Mouse (Mus musculus) midbrain, embryonic 11.5 days (tissue): Measurements from ENCODE around the gene Znrf3. TPM values are rescaled to one million over a fixed set of nuclear protein-coding genes. Genes with fewer than 3 reads are reported as not detected.

Experiments
- ATAC-seq: fragments of 200-750 bp; cut with Nextera tagmentation; 2 replicates; pipeline ENCODE4 v1.8.0; 2017; ENCODE audit warnings: moderate TSS enrichment, moderate library complexity; ENCODE audit not compliant: low FRiP score
- DNase-seq: peaks from one replicate; pipeline ENCODE4 v3.0.0; 2015; ENCODE audit warnings: low spot score; ENCODE audit errors: missing footprints
- H3K27ac ChIP-seq: fragments of 300-500 bp; sonication (generic); 2 replicates; pipeline ENCODE4 v1.5.1; 2014; ENCODE audit warnings: low read depth, low read length
- H3K27me3 ChIP-seq: fragments of 300-500 bp; sonication (generic); 2 replicates; pipeline ENCODE4 v1.6.1; 2014; ENCODE audit warnings: mild to moderate bottlenecking, low read length, moderate library complexity, mixed read lengths; ENCODE audit not compliant: control insufficient read depth, insufficient read depth
- H3K36me3 ChIP-seq: fragments of 300-500 bp; sonication (generic); 2 replicates; pipeline ENCODE4 v1.6.1; 2014; ENCODE audit warnings: mild to moderate bottlenecking, low read length, moderate library complexity, mixed read lengths; ENCODE audit not compliant: control insufficient read depth, insufficient read depth
- H3K4me1 ChIP-seq: fragments of 300-500 bp; sonication (generic); 2 replicates; pipeline ENCODE4 v1.6.1; 2014; ENCODE audit warnings: low read length; ENCODE audit not compliant: control insufficient read depth, insufficient read depth
- H3K4me2 ChIP-seq: fragments of 300-500 bp; sonication (generic); 2 replicates; pipeline ENCODE4 v1.6.1; 2014; ENCODE audit warnings: mild to moderate bottlenecking, moderate library complexity
- H3K4me3 ChIP-seq: fragments of 300-500 bp; sonication (generic); 2 replicates; pipeline ENCODE4 v1.5.1; 2014; ENCODE audit warnings: low read depth, low read length
- H3K9ac ChIP-seq: fragments of 300-500 bp; sonication (generic); 2 replicates; pipeline ENCODE4 v1.6.1; 2014; ENCODE audit warnings: low read length
- H3K9me3 ChIP-seq: fragments of 300-500 bp; sonication (generic); 2 replicates; pipeline ENCODE4 v1.6.1; 2016; ENCODE audit warnings: low read length; ENCODE audit not compliant: control insufficient read depth
- WGBS: fragments of 180-500 bp; shearing (Covaris S2); extraction: QIAGEN DNeasy Blood & Tissue Kit; methylation state at CpG from one replicate; pipeline ENCODE4 v1.1.7; 2014; 5-methylcytosine and 5-hydroxymethylcytosine counted together
- polyA plus RNA-seq: library from polyadenylated mRNA; unstranded; fragments of >200 nt; fragmentation: Nextera tagmentation; extraction: Ambion mirVana; gene quantifications from 2 replicates; pipeline ENCODE4 v1.2.1, GENCODE M21; 2014

The Znrf3 gene
- polyA plus RNA-seq, 1 experiment from 2014 or later = 10.4 TPM

GRCm38 (mm10) chr11:5382652-5383051 lies 62.0 kb downstream of the Znrf3 start:
- no peak overlapping the region for H3K4me2 ChIP-seq
- no peaks in the 10 kb centered on the region for H3K36me3 ChIP-seq
- WGBS = 50% methylated on average over 2 of the region's 2 CpGs
- no peaks in the 10 kb centered on the region for H3K9me3 ChIP-seq
- H3K27ac ChIP-seq = no peak overlapping the region
- no peaks in the 10 kb centered on the region for H3K27me3 ChIP-seq
- DNase-seq (peak; percentile 81), ATAC-seq (no peak)
- H3K4me1 ChIP-seq = peaks cover 3% of the 10 kb centered on the region; the same call in 1 of the 2 replicates
- no peak overlapping the region for H3K9ac ChIP-seq
- H3K4me3 ChIP-seq = no peak overlapping the region

GRCm38 (mm10) chr11:5381226-5381625 lies 63.4 kb downstream of the Znrf3 start:
- no peak overlapping the region for H3K27ac ChIP-seq

GRCm38 (mm10) chr11:5380275-5380674 lies 64.4 kb downstream of the Znrf3 start:
- Histone ChIP-seq H3K27me3 (no peaks in the 10 kb centered on the region), H3K4me3 (no peak overlapping the region), H3K36me3 (no peaks in the 10 kb centered on the region), H3K27ac (no peak overlapping the region), H3K4me1 (peaks cover 3% of the 10 kb centered on the region; the same call in 1 of the 2 replicates), H3K4me2 (no peak overlapping the region), H3K9me3 (no peaks in the 10 kb centered on the region), H3K9ac (no peak overlapping the region)
- ATAC-seq (no peak), DNase-seq (peak; percentile 72)
- WGBS = 84% methylated on average over 3 of the region's 3 CpGs

More at GRCm38 (mm10) chr11:5381226-5381625, 63.4 kb downstream of the Znrf3 start:
- Histone ChIP-seq H3K27me3 (no peaks in the 10 kb centered on the region), H3K4me1 (peaks cover 3% of the 10 kb centered on the region; the same call in 1 of the 2 replicates), H3K9me3 (no peaks in the 10 kb centered on the region), H3K9ac (no peak overlapping the region), H3K36me3 (no peaks in the 10 kb centered on the region), H3K4me2 (no peak overlapping the region), H3K4me3 (no peak overlapping the region)
- DNase-seq (peak; percentile 21), ATAC-seq (no peak)
- 94% methylated on average over 5 of the region's 5 CpGs for WGBS

GRCm38 (mm10) chr11:5369176-5369575 lies 75.5 kb downstream of the Znrf3 start:
- Histone ChIP-seq H3K27me3 (no peaks in the 10 kb centered on the region), H3K4me2 (no peak overlapping the region), H3K27ac (no peak overlapping the region), H3K9me3 (no peaks in the 10 kb centered on the region), H3K4me3 (no peak overlapping the region), H3K36me3 (no peaks in the 10 kb centered on the region), H3K9ac (no peak overlapping the region), H3K4me1 (no peaks in the 10 kb centered on the region)
- DNase-seq (peak; percentile 26), ATAC-seq (no peak)
- WGBS = 73% methylated on average over 10 of the region's 10 CpGs

GRCm38 (mm10) chr11:5368492-5368891 lies 76.2 kb downstream of the Znrf3 start:
- no peak overlapping the region for H3K4me2 ChIP-seq
- no peak overlapping the region for H3K27ac ChIP-seq
- H3K27me3 ChIP-seq = no peaks in the 10 kb centered on the region
- no peak overlapping the region for H3K4me3 ChIP-seq
- H3K36me3 ChIP-seq = no peaks in the 10 kb centered on the region
- H3K9ac ChIP-seq = no peak overlapping the region
- no peaks in the 10 kb centered on the region for H3K9me3 ChIP-seq
- ATAC-seq (no peak), DNase-seq (peak; percentile 41)
- no peaks in the 10 kb centered on the region for H3K4me1 ChIP-seq

- Histone ChIP-seq H3K27ac (no peak overlapping the region), H3K4me1 (0 out of 2 replicates have a peak, but pooled peaks cover 2% of the 10 kb centered on the region), H3K4me2 (no peak overlapping the region), H3K4me3 (no peak overlapping the region), H3K9ac (no peak overlapping the region), H3K27me3 (no peaks in the 10 kb centered on the region), H3K36me3 (no peaks in the 10 kb centered on the region), H3K9me3 (no peaks in the 10 kb centered on the region)
- 94% methylated on average over 2 of the region's 2 CpGs for WGBS
- ATAC-seq (no peak), DNase-seq (no peak)
Measured at GRCm38 (mm10) chr11:5355266-5355764, 89.3 kb downstream of the Znrf3 start.

GRCm38 (mm10) chr11:5354753-5355152 lies 89.9 kb downstream of the Znrf3 start:
- 100% methylated on average over 1 of the region's 1 CpGs for WGBS

GRCm38 (mm10) chr11:5353032-5353431 lies 91.6 kb downstream of the Znrf3 start:
- H3K27me3 ChIP-seq = no peaks in the 10 kb centered on the region
- H3K9ac ChIP-seq = no peak overlapping the region
- no peak for DNase-seq
- H3K36me3 ChIP-seq = no peaks in the 10 kb centered on the region
- no peak for ATAC-seq
- H3K27ac ChIP-seq = no peak overlapping the region
- no peak overlapping the region for H3K4me3 ChIP-seq
- no peak overlapping the region for H3K4me2 ChIP-seq
- no peaks in the 10 kb centered on the region; the same call in 1 of the 2 replicates for H3K9me3 ChIP-seq
- H3K4me1 ChIP-seq = 0 out of 2 replicates have a peak, but pooled peaks cover 2% of the 10 kb centered on the region

More at GRCm38 (mm10) chr11:5354753-5355152, 89.9 kb downstream of the Znrf3 start:
- Histone ChIP-seq H3K9me3 (no peaks in the 10 kb centered on the region), H3K27me3 (no peaks in the 10 kb centered on the region), H3K36me3 (no peaks in the 10 kb centered on the region), H3K4me1 (0 out of 2 replicates have a peak, but pooled peaks cover 2% of the 10 kb centered on the region), H3K4me2 (no peak overlapping the region), H3K9ac (no peak overlapping the region), H3K27ac (no peak overlapping the region), H3K4me3 (no peak overlapping the region)
- no peak for DNase-seq
- no peak for ATAC-seq

GRCm38 (mm10) chr11:5349483-5349882 lies 95.2 kb downstream of the Znrf3 start:
- 96% methylated on average over 5 of the region's 5 CpGs for WGBS
- no peak for ATAC-seq
- no peak for DNase-seq
- Histone ChIP-seq H3K9ac (no peak overlapping the region), H3K9me3 (no peaks in the 10 kb centered on the region; the same call in 1 of the 2 replicates), H3K4me1 (no peaks in the 10 kb centered on the region), H3K36me3 (no peaks in the 10 kb centered on the region), H3K4me3 (no peak overlapping the region), H3K27ac (no peak overlapping the region), H3K4me2 (no peak overlapping the region), H3K27me3 (no peaks in the 10 kb centered on the region)
